9 mouse cellular contexts compared by ENCODE assay signal in the genomic region with DNA sequence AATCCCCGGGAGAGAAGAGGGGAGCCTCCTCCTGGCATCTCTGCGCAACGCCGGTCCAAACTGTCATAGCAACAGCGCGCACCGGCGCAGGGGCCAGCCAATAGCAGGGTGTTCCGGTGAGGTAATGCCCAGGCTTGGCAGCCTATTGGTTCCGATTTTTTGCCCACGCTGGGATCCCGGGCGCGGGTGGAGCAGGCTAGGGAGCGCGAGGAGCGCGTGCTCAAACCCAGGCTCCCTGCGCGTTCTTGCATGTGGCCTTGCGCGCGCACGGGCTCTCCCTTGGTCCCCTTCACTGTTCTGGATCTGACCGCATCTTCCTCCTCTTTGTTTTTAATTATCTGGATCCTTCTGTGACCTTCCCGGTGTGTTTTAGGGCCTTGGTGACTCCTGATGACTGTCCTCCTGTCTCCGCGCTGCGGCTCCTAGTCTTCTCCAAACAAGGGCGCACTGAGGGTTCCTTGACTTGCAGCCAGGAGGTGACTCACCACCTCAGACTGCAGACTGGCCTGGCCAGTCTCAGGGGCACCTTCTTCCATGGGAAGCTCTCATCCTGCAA. TPM values are rescaled to one million over a fixed set of nuclear protein-coding genes. Genes with fewer than 3 reads are reported as not detected.
DNase-seq lines count a peak whose midpoint lies in the region; ATAC-seq and TF ChIP-seq lines count a peak whose summit lies in the region.
"Had no signal": no experiment of that assay in that cellular context is flagged by ENCODE, and none has a peak within 500 bp of the region (broad histone marks: within the 10 kb centered on the region; RNA-seq: fewer than 3 reads in every experiment).

No protein-coding gene starts in this region.

- TF ChIP-seq POLR2A in brain, embryonic 14.5 days (IDR thresholded peaks at IDR 0.05; ENCODE audit: borderline replicate concordance, extremely low read depth, insufficient read depth, insufficient read length, poor library complexity, severe bottlenecking): peak; percentile 34; the same call in 1 of the 2 replicates

- peaks cover 19% of the 10 kb centered on the region for H3K4me1 ChIP-seq in forebrain, embryonic 11.5 days (replicated peaks; ENCODE audit: control insufficient read depth, insufficient read depth, low read length)

- DNase-seq in 3134 (ENCODE audit: extremely low read depth, insufficient read length, low spot score): peak; percentile 81
- DNase-seq in brain, embryonic 14.5 days (ENCODE audit: low read depth): peak; percentile 95
- peak; percentile 70 for DNase-seq in forebrain, embryonic 11.5 days (ENCODE audit: low spot score)
- peak; percentile 79 to 81 for DNase-seq in heart, postnatal 10 days
- peak; percentile 65 to 76 for DNase-seq in kidney, postnatal 4 days
- peak; percentile 43 to 54 for DNase-seq in lung, adult 18-20 months
- peak; percentile 89 for DNase-seq in retina, postnatal 1 day
- no peak for DNase-seq in MN1 (ENCODE audit: low spot score)

- H3K9me3 ChIP-seq in forebrain, embryonic 11.5 days (ENCODE audit: control insufficient read depth, low read length): no peaks in the 10 kb centered on the region
- H3K9me3 ChIP-seq: G1E had no signal

- TF ChIP-seq CTCF in brain, embryonic 14.5 days (IDR thresholded peaks at IDR 0.05; ENCODE audit: borderline replicate concordance, extremely low read depth, insufficient read depth, insufficient read length): no peak

- H3K4me3 ChIP-seq in forebrain, embryonic 11.5 days (ENCODE audit: low read depth, low read length): peak overlapping the region; percentile 16

- H3K36me3 ChIP-seq in forebrain, embryonic 11.5 days (ENCODE audit: control insufficient read depth, insufficient read depth, low read length): no peaks in the 10 kb centered on the region
- H3K36me3 ChIP-seq: G1E had no signal

- 2% methylated on average over 30 of the region's 30 CpGs for WGBS in forebrain, embryonic 11.5 days

- H3K4me2 ChIP-seq in forebrain, embryonic 11.5 days (ENCODE audit: low read depth, low read length, severe bottlenecking): peak overlapping the region; percentile 49

- no peak overlapping the region for H3K27ac ChIP-seq in forebrain, embryonic 11.5 days (ENCODE audit: low read depth, low read length)

- ATAC-seq in forebrain, embryonic 11.5 days (replicated peaks; ENCODE audit: low FRiP score): peak; percentile 79

- intact Hi-C loops in heart, postnatal 10 days (cut with DNase I): no loop called here

- H3K9ac ChIP-seq in forebrain, embryonic 11.5 days (ENCODE audit: low read length): peak overlapping the region; percentile 23; the same call in 1 of the 2 replicates

- peaks cover 26% of the 10 kb centered on the region for H3K27me3 ChIP-seq in forebrain, embryonic 11.5 days (ENCODE audit: control insufficient read depth, insufficient read depth, low read length)

RNA-seq across cellular contexts. Expression of gene Laptm5, which starts 51.2 kb away (rescaled TPM):
- polyA plus RNA-seq in brain, embryonic 14.5 days (2012; rRNA removed): 22.6 and 26.5 TPM in 2 replicates
- 17.2 and 20.7 TPM in 2 replicates for polyA plus RNA-seq in forebrain, embryonic 11.5 days (2014; fragmentation: Nextera tagmentation; extraction: Ambion mirVana)
- 10 to 100 TPM; 13.9 to 16.9 TPM for total RNA-seq in heart, postnatal 10 days (2021)
